Mouse (Mus musculus) retina, postnatal 7 days (tissue): ENCODE data around the gene Tsc1.
A peak's percentile ranks its signal among the peaks of the same experiment; 100 is the strongest.

ENCODE experiments used
- DNase-seq: peaks from one replicate; pipeline ENCODE4 v3.0.0-alpha.2; 2012; ENCODE audit warnings: low read depth, low spot score

The Tsc1 gene

GRCm38 (mm10) chr2:28641435-28641941 lies 460 bp downstream of the Tsc1 start:
- no peak for DNase-seq

DNA sequence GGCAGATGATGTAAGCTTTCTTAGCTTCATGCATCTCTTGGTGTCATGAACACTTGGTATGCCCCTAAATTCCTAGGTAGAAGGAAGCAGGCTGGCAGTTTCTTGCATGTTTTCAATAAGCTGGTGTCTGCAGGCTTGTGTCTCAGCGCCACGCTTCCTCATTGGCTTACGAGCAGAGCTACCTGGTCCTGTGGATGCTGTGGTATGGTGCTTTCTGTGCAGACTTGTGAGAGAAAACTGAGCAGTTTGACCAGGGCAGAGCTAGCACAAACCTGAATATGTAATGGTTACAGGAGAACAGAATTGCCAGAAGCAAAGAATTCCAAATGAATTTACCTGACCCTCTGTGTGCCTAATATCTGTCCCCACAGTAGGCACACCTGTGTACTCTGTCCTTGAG lies 2.1 kb downstream of the Tsc1 start:
- no peak for DNase-seq

GRCm38 (mm10) chr2:28650526-28650925 lies 9.5 kb downstream of the Tsc1 start:
- DNase-seq: no peak

DNA sequence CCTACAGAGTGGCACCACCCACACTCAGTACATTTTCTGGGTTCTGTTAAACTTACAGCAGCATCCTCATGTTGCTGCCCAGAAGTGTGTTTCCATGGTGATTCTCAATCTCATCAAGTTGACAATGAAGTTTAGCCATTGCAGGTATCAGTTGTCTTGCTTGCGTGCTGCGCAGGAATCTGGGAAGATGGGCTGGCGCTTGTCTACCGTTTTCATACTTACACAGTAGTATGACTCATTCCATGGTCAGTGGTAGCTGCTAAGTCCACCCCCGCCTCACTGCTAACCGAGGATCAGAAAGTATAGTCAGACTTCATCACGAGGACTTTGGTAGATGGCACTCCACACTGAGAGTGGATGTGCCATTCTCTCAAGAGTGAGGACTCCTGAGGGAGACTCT lies 12.3 kb downstream of the Tsc1 start:
- DNase-seq: no peak

DNA sequence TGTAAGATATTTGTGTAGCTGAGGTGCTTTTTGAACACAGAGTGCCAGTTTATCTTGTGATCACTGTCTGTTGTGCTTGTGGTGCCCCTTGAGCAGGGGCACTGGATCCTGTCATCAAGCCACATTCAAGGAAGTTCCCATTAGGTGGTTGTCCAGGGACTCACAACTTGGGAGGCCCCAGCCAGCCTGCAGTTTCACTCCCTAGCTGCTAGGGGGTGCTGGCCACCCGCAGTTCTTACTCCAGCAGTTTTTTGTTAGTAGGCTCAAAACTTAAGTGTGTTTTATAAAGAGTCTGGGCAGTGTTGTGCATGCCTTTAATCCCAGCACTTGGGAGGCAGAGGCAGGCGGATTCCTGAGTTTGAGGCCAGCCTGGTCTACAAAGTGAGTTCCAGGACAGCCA lies 13.3 kb downstream of the Tsc1 start:
- no peak for DNase-seq

DNA sequence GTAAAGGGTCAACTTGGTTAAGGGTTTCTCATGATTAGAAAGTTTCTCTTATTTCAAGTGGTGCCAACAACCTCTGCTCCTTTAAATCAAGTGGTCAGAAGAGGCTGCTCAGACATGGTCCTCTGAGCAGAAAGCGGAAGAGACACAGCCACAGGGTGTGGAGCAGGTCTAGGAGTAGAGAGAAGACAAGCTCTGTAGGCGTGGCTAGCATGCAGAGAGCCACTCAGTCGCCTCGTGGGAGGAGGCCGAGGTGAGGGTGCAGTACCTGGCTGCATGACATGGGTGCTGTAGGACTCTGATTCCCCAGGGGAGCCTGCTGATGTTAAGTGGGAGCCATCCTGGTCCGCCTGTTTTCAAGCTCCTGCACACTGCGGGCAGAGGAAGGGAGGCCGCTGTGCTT lies 15.2 kb downstream of the Tsc1 start:
- DNase-seq: no peak

DNA sequence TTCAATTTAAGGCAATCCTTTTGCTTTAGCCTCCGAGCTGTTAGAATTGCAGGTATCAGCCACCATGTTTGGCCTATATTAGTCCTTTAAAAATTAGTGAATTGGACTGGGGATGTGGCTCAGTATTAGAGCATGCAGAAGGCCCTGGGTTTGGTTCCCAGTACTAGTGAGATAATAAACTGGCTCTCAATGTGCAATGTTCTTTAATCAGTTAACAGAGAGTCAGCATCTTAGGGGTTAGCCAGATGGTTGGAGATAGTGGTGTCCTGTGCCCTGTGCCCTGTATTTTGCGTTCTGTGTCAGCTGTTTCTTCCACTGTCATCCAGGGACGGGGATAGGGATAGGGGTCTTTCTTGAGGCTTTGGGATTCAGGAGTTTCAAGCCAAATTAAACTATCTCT lies 21.9 kb downstream of the Tsc1 start:
- no peak for DNase-seq

DNA sequence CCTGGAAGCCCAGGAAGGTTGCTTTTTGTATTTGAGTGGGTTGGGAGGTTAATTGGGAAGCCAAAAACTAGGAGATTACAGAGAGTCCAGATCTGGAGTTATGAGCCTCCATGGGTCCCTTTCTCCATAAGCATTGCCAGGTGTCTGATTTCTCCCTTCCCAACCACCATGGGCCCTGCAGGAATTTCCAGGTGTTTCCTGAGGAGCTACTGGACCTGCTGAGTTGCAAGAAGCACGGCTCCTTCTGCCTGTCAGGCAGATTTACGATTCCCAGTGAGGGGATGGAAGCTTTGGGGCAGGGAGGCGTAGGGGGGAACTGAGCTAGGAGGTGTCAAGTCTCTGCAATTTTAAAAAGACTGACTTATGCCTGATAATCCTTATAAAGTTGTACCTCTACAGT lies 24.8 kb downstream of the Tsc1 start:
- no peak for DNase-seq

DNA sequence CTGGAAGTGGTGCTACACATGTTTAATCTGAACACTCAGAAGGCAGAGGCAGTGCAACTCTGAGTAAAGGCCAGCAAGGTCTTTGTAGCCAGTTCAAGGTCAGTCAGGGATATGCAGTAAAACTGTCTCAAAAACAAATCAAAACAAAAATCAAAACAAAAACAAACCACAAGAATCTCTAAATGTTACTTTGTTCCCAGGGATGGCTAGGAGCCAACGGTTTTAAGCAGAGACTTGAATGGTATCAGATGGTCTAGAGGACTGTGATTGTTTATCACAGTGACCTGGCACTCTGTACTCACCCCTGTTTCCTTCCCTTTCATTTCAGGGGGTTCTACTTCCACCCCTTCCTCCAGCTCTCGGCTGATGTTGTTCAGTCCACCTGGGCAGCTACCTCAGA lies 30.4 kb downstream of the Tsc1 start:
- no peak for DNase-seq

- DNase-seq: no peak
Measured at GRCm38 (mm10) chr2:28676005-28676404, 35.0 kb downstream of the Tsc1 start.

DNA sequence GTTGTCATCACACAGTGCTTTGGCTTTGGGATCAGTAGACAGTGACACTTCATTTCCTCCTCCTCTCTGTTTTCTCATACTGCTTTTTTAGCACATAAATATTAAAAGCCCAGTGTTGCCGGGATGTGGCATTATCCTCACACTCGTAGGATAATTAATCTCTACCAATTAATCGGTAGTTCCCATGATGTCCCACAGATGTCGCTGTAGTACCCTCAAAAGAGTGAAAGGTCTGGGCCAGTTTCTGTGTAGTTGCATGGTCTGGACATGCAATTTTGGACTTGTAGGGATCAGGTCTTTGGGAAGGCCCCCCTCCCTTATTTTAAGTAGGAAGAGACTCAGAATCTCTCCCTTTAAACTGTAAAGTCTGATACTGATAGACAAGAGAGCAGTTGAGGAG lies 39.7 kb downstream of the Tsc1 start:
- peak; percentile 43 for DNase-seq

GRCm38 (mm10) chr2:28681718-28682117 lies 40.7 kb downstream of the Tsc1 start:
- DNase-seq: no peak

GRCm38 (mm10) chr2:28685895-28686294 lies 44.9 kb downstream of the Tsc1 start:
- DNase-seq: no peak

- peak; percentile 24 for DNase-seq
Measured at GRCm38 (mm10) chr2:28688431-28688830, 47.4 kb downstream of the Tsc1 start.

DNA sequence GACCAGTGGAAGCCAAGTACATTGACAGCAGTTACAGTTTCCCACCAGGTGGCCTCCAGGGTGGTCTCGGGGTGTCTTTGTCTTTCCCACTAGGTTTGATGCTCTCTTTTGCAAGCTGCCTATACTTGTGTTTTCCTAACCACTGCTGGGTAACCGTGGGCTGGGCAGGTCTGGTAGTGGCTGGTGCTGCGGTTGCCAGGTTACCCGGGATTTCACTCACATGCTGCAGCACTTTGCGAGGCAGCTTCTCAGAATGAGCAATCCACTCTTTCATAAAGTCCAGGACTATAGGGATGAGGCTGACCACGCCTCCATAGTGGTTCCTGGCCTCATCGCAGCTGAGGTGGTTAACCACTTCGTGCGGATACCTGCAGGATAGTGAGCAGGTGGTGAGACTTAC lies 51.7 kb downstream of the Tsc1 start:
- DNase-seq: no peak

DNA sequence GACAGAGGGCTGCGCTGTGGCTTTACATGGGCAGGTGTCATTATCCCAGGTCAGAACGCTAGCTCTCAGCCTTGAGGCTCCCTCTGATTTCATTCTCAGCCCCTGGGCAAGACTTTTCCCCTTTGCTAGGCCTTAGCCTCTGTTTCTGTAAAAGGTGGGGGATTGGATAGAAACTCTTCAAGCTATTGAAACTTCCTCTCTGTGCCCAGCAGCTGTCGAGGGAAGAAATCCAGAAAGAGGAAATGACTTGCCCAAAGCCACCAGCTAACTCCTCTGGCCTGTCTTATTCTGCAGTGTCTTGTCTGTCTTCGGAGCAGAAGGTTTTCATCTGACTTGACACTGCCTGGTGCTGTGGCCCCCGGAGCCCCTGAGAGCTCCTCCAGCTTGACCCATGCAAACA lies 57.5 kb downstream of the Tsc1 start:
- DNase-seq: no peak

GRCm38 (mm10) chr2:28699361-28700335 lies 58.6 kb downstream of the Tsc1 start, which contains the start of the genes Spaca9 and Ak8:
TSS of gene Spaca9 (minus strand) at chr2:28699727.
TSS of gene Ak8 (plus strand) at chr2:28700164.
- DNase-seq: peak; percentile 58

DNA sequence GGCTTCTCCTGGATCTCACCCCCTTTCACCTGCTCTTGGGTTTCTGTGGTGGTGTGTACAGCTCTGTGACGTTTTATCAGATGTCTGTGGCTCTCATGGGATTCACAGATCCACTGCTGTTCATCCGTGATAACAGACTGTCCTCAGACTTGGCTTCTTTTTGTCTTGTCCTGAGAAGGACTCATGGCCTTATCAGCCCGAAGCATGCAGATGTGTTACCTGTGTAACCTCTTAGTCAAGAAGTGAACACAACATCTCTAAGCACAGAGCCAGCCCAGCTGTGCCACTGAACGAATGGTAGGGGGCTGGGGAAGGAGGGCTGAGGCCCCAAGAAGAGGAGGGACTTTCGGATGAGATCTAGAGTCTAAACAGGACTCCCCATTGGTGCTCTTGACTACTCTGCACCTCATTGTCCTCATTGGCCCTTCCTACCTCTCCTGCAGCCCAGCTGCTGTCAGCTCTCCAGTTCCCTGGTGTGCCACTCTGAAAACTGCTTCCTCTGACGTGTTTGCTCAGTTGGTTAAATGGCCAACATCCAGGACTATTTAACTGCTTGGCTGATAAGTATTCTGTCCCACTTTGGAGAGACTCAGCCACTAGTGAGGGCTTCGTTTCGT lies 60.7 kb downstream of the Tsc1 start:
- DNase-seq: no peak

GRCm38 (mm10) chr2:28706106-28706636 lies 65.1 kb downstream of the Tsc1 start:
- DNase-seq: no peak

GRCm38 (mm10) chr2:28706787-28707186 lies 65.8 kb downstream of the Tsc1 start:
- no peak for DNase-seq

GRCm38 (mm10) chr2:28713036-28713435 lies 72.0 kb downstream of the Tsc1 start:
- DNase-seq: no peak

DNA sequence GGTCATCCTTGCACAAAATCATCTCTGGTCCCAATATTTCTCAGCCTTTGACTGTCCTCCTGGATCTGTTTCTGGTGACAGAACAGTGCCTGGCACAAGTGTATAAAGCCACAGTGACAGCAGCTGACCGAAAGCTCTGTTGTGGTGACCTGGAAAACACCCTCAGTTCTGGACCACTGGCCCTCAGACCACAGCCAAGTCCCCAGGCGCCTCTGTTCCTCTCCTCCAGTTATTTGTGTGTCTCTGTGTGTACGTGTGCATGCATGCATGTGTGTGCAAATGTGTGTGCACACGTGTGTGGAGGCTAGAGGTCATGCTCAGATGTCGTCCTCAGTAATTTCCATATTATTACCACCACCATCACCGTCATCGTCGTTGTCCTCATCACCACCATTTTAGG lies 81.4 kb downstream of the Tsc1 start:
- no peak for DNase-seq
